Mouse (Mus musculus) CH12.LX (cell line): Measurements from ENCODE around the gene Creg1.

Experiments
- CTCF ChIP-seq, 2 experiments: IDR thresholded peaks in 1 of 2; conservative IDR thresholded peaks in 1 of 2; 2 replicates each; pipeline ENCODE4 v1.5.1; 2011 to 2012; ENCODE audit warnings: low read depth in 2 of 2, low read length in 2 of 2, improper control_type of control experiment in 1 of 2, inconsistent platforms in 1 of 2, mild to moderate bottlenecking in 1 of 2, moderate library complexity in 1 of 2
- GABPA ChIP-seq: IDR thresholded peaks from 2 replicates; pipeline ENCODE4 v1.6.1; 2012; ENCODE audit warnings: low read depth, low read length, improper control_type of control experiment, inconsistent platforms; ENCODE audit not compliant: insufficient replicate concordance
- RAD21 ChIP-seq: IDR thresholded peaks from 2 replicates; pipeline ENCODE4 v1.6.1; 2011; ENCODE audit warnings: low read depth, mild to moderate bottlenecking, low read length, improper control_type of control experiment, moderate library complexity

DNA sequence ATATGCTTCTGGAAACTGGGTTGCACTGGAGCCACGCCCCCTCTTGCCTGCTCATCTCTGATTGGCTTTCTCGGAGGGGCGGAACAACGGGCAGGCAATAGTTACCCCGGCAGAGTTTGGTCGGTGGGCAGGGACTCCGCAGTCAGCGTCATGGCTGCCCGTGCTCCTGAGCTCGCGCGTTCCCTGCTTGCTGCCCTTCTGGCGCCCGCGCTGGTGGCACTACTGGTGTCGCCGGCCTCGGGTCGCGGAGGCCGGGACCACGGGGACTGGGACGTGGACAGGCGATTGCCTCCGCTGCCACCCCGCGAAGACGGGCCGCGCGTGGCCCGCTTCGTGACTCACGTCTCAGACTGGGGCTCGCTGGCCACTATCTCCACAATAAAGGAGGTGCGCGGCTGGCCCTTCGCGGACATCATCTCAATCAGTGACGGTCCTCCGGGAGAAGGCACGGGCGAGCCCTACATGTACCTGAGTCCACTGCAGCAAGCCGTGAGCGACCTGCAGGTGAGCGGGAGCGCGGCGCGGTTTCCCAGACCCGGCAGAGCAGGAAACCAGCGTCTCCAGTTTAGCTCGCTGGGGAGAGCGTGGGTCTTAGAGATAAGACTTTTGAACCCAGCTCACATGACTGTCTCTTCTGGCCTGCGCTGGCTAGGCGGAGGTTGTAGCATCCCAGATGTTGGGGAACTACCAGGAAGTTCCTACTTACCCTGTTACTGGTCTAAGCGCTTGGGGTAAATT lies at the start of gene Creg1:
- TF ChIP-seq CTCF (conservative IDR thresholded peaks at IDR 0.05 in 1 of 2, IDR thresholded peaks at IDR 0.05 in 1 of 2; ENCODE audit: low read depth in 2 of 2, low read length in 2 of 2) (no peak), GABPA (no peak), RAD21 (no peak)
